Mouse (Mus musculus): Measurements from ENCODE around the gene Rhox10. TPM values are rescaled to one million over a fixed set of nuclear protein-coding genes. Genes with fewer than 3 reads are reported as not detected.
A peak's percentile ranks its signal among the peaks of the same experiment; 100 is the strongest.
"Not testable (repeated sequence)": the region's sequence is repeated elsewhere in the genome, so short reads cannot be mapped to it uniquely, and the experiment has no call there.

The Rhox10 gene
- polyA plus RNA-seq (2016; fragmentation: Nextera tagmentation; extraction: Ambion mirVana): not detected in 2 replicates

DNA sequence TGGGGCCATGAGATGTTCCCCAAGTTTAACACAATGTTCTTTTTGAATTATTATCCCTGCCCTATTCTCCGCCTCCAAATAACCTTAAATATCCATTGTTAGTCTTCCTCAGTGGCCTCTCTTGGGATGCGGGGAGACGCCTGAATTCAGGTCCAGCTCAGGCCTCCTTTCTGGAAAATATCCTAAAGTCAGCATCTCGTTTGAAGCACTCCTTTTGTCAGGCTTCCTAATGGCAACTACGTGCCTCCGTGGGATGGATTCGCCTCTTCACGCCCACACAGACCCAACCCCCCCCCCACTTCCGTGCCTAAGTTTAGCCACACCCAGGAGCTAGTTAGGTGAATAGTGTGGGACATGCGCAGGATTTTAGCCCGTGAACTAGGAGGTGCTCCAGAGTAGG lies at the start of gene Rhox10:
Gene Rhox10, plus strand, starts transcription at position 301 of the 400 bp plus-strand sequence.
- DNase-seq (ENCODE audit: low spot score): no peak
- 87% methylated on average over 11 of the region's 11 CpGs for WGBS
- H3K27me3 ChIP-seq (ENCODE audit: low read depth, poor library complexity, severe bottlenecking): no peaks in the 10 kb centered on the region
- no peaks in the 10 kb centered on the region for H3K36me3 ChIP-seq
- no peaks in the 10 kb centered on the region for H3K4me1 ChIP-seq
- H3K4me3 ChIP-seq: no peak within 1 kb of the TSS
- H3K27ac ChIP-seq (replicated peaks): no peak within 1 kb of the TSS
- H3K9me3 ChIP-seq (replicated peaks): peaks cover 8% of the 10 kb centered on the region; the same call in 1 of the 2 replicates

DNA sequence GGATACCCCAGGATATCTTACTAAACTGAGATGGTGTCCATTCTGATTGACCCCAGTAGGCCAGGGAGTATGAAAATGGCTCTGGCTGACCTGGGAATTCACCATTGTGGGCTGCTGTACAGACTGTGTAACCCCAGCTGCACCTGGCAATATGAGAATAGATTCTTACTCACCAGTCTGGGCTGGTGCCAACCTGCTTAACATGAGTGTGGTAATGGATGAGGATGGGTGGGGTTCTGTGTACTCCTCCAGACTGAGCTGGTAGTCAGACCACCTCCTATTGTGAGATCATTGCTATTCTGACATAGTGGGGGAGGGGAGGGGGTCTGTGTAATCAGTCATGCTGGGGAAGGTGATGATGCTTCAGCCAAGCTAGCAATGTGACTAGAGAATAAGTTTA lies 47.7 kb upstream of the Rhox10 start, which contains the start of gene Btg1-ps1:
Gene Btg1-ps1, minus strand, starts transcription at position 219 of the 400 bp plus-strand sequence.
- not testable (repeated sequence) for H3K4me1 ChIP-seq; H3K4me3 ChIP-seq; H3K36me3 ChIP-seq; H3K9me3 ChIP-seq (replicated peaks); H3K27me3 ChIP-seq (ENCODE audit: low read depth, poor library complexity, severe bottlenecking); DNase-seq (ENCODE audit: low spot score); H3K27ac ChIP-seq (replicated peaks)

DNA sequence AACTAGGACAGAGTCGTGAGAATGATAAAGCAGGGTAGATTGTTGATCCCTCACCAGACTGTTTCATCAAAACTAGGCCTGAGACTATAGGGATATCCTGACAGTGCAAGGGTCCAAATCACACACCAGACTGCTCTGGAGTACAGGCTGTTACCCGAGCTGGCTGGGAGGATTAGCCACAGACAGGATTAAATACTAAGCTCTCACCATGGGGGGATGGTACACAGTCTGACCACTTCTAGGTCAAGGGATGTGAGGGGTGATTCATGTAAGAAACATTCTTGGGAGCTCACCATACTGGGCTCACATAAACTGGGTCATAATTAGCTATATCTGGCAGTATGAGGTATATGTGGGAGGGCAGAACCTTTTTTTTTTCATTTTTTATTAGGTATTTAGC lies 32.4 kb upstream of the Rhox10 start:
- no peak for DNase-seq (ENCODE audit: low spot score)

DNA sequence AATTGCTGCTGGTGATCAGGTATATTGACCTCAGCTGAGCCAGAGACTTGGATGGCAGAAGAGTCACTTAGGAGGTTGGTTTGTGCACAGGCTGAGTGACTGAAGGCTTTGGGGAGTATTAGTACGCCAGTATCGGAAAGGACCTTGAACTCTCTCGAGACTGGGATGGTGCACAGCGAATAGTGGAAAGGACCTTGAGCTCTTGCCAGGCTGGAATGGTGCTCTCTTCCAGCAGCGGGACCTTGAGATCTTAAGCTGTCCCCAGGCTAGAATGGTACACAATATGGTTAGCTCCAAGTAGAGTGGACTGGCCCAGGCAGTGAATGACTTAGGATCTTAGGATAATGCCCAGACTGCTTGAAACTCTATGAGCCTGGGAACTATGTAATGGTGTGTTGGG lies 26.6 kb upstream of the Rhox10 start:
- H3K4me1 ChIP-seq: no peaks in the 10 kb centered on the region
- no peak overlapping the region for H3K27ac ChIP-seq (replicated peaks)
- H3K4me3 ChIP-seq: no peak overlapping the region
- H3K9me3 ChIP-seq (replicated peaks): no peaks in the 10 kb centered on the region
- H3K36me3 ChIP-seq: no peaks in the 10 kb centered on the region
- no peak for DNase-seq (ENCODE audit: low spot score)
- WGBS: 95% methylated on average over 5 of the region's 5 CpGs
- H3K27me3 ChIP-seq (ENCODE audit: low read depth, poor library complexity, severe bottlenecking): no peaks in the 10 kb centered on the region

More for the DNA sequence above, 32.4 kb upstream of the Rhox10 start:
- H3K27ac ChIP-seq (replicated peaks): no peak overlapping the region
- H3K4me1 ChIP-seq: no peaks in the 10 kb centered on the region
- H3K27me3 ChIP-seq (ENCODE audit: low read depth, poor library complexity, severe bottlenecking): no peaks in the 10 kb centered on the region
- H3K4me3 ChIP-seq: no peak overlapping the region
- no peaks in the 10 kb centered on the region for H3K36me3 ChIP-seq
- H3K9me3 ChIP-seq (replicated peaks): no peaks in the 10 kb centered on the region
- WGBS: 53% methylated on average over 2 of the region's 2 CpGs

GRCm38 (mm10) chrX:38043014-38043413 lies 23.3 kb upstream of the Rhox10 start, which contains the start of gene Btg1-ps2:
Btg1-ps2 (minus strand) TSS chrX:38043114.
- H3K27me3 ChIP-seq (ENCODE audit: low read depth, poor library complexity, severe bottlenecking); H3K9me3 ChIP-seq (replicated peaks); H3K36me3 ChIP-seq; H3K27ac ChIP-seq (replicated peaks); H3K4me3 ChIP-seq; DNase-seq (ENCODE audit: low spot score); H3K4me1 ChIP-seq: not testable (repeated sequence)

- Histone ChIP-seq H3K4me3 (no peak overlapping the region), H3K9me3 (replicated peaks) (peaks cover 7% of the 10 kb centered on the region; the same call in 1 of the 2 replicates), H3K4me1 (no peaks in the 10 kb centered on the region), H3K27me3 (ENCODE audit: low read depth, poor library complexity, severe bottlenecking) (no peaks in the 10 kb centered on the region), H3K36me3 (no peaks in the 10 kb centered on the region), H3K27ac (replicated peaks) (no peak overlapping the region)
- DNase-seq (ENCODE audit: low spot score): no peak
- WGBS: 0% methylated on average over 1 of the region's 1 CpGs
These were observed 4.7 kb upstream of the Rhox10 start for GRCm38 (mm10) chrX:38061544-38061943.

DNA sequence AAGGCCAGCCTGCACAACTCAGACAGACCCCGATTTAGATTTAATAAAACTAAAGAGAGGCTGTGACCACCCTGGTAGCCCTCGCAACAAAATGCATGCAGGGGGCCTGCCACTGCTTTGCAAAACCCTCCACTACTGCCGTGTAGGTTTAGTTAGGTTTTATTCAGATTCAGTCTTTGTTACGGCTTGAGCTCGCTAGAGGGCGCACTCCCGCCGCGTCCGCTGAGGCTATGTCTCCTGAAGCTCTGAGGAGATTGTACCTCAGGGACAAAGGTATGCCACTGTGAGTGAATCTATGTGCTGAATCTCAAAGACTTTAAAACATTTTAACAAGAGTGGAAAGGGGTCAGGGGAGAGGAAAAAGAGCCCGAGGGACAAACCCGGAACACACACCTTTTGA lies 18.0 kb downstream of the Rhox10 start:
- DNase-seq (ENCODE audit: low spot score): peak; percentile 38
- Histone ChIP-seq H3K4me1 (no peaks in the 10 kb centered on the region), H3K27me3 (ENCODE audit: low read depth, poor library complexity, severe bottlenecking) (no peaks in the 10 kb centered on the region), H3K36me3 (no peaks in the 10 kb centered on the region), H3K27ac (replicated peaks) (no peak overlapping the region), H3K9me3 (replicated peaks) (no peaks in the 10 kb centered on the region), H3K4me3 (no peak overlapping the region)
- 24% methylated on average over 12 of the region's 12 CpGs for WGBS

GRCm38 (mm10) chrX:38085041-38085440 lies 18.8 kb downstream of the Rhox10 start, which contains the start of gene Rhox11:
Rhox11 (minus strand) TSS chrX:38085141.
- Histone ChIP-seq H3K4me3 (no peak within 1 kb of the TSS), H3K27me3 (ENCODE audit: low read depth, poor library complexity, severe bottlenecking) (no peaks in the 10 kb centered on the region), H3K27ac (replicated peaks) (no peak within 1 kb of the TSS), H3K4me1 (no peaks in the 10 kb centered on the region), H3K36me3 (no peaks in the 10 kb centered on the region), H3K9me3 (replicated peaks) (no peaks in the 10 kb centered on the region)
- 89% methylated on average over 9 of the region's 9 CpGs for WGBS
- DNase-seq (ENCODE audit: low spot score): no peak

DNA sequence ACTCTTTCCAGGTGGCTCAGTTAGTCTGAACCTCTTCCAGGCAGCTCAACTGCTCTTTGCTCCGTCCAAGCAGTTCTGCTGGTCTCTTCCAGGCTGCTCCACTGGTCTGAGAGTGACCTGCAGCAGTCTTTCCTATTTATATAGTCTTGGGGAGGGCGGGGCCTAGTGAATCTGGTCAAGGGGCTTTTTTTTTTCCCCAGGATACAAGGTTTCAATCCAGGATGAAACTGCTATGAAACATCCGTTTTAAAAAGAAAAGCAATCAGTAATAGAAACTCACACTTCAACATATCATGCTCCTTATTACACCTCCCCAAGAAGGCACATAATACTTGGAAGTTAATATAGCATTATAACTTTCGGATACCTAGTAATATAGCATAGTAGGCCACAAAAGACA lies 44.5 kb downstream of the Rhox10 start, which contains the start of gene Rhox12:
Gene Rhox12, minus strand, starts transcription at position 101 of the 400 bp plus-strand sequence.
- H3K4me1 ChIP-seq: no peaks in the 10 kb centered on the region
- no peak within 1 kb of the TSS for H3K27ac ChIP-seq (replicated peaks)
- no peaks in the 10 kb centered on the region for H3K9me3 ChIP-seq (replicated peaks)
- no peaks in the 10 kb centered on the region for H3K27me3 ChIP-seq (ENCODE audit: low read depth, poor library complexity, severe bottlenecking)
- 84% methylated on average over 4 of the region's 4 CpGs for WGBS
- H3K4me3 ChIP-seq: no peak within 1 kb of the TSS
- no peaks in the 10 kb centered on the region for H3K36me3 ChIP-seq
- DNase-seq (ENCODE audit: low spot score): no peak

- H3K4me1 ChIP-seq: no peaks in the 10 kb centered on the region
- H3K4me3 ChIP-seq: no peak within 1 kb of the TSS
- peaks cover 20% of the 10 kb centered on the region for H3K9me3 ChIP-seq (replicated peaks)
- no peak within 1 kb of the TSS for H3K27ac ChIP-seq (replicated peaks)
- DNase-seq (ENCODE audit: low spot score): no peak
- H3K27me3 ChIP-seq (ENCODE audit: low read depth, poor library complexity, severe bottlenecking): no peaks in the 10 kb centered on the region
- 96% methylated on average over 20 of the region's 20 CpGs for WGBS
- H3K36me3 ChIP-seq: no peaks in the 10 kb centered on the region
These were observed 54.7 kb downstream of the Rhox10 start, which contains the start of gene Rhox13 for GRCm38 (mm10) chrX:38120982-38121381. Rhox13 (plus strand) TSS chrX:38121219.

Other genes with a start within 250 kb of the Rhox10 start
- gene Rhox6, start 239.6 kb upstream of the Rhox10 start, polyA plus RNA-seq (2016; fragmentation: Nextera tagmentation; extraction: Ambion mirVana): not detected in 2 replicates
- gene Rhox7a, start 234.8 kb upstream of the Rhox10 start, polyA plus RNA-seq (2016; fragmentation: Nextera tagmentation; extraction: Ambion mirVana): not detected in 2 replicates
- not detected in 2 replicates for gene Rhox8, start 187.5 kb upstream of the Rhox10 start, polyA plus RNA-seq (2016; fragmentation: Nextera tagmentation; extraction: Ambion mirVana)
- not detected in 2 replicates for gene Rhox7b, start 169.2 kb upstream of the Rhox10 start, polyA plus RNA-seq (2016; fragmentation: Nextera tagmentation; extraction: Ambion mirVana)
- gene Rhox9, start 164.7 kb upstream of the Rhox10 start, polyA plus RNA-seq (2016; fragmentation: Nextera tagmentation; extraction: Ambion mirVana): not detected in 2 replicates
- not detected in 2 replicates for gene Btg1-ps1, start 47.7 kb upstream of the Rhox10 start, polyA plus RNA-seq (2016; fragmentation: Nextera tagmentation; extraction: Ambion mirVana)
- not detected in 2 replicates for gene Btg1-ps2, start 23.4 kb upstream of the Rhox10 start, polyA plus RNA-seq (2016; fragmentation: Nextera tagmentation; extraction: Ambion mirVana)
- gene Rhox11, start 18.7 kb downstream of the Rhox10 start, polyA plus RNA-seq (2016; fragmentation: Nextera tagmentation; extraction: Ambion mirVana): not detected in 2 replicates
- not detected in 2 replicates for gene Rhox12, start 44.4 kb downstream of the Rhox10 start, polyA plus RNA-seq (2016; fragmentation: Nextera tagmentation; extraction: Ambion mirVana)
- not detected in 2 replicates for gene Rhox13, start 54.7 kb downstream of the Rhox10 start, polyA plus RNA-seq (2016; fragmentation: Nextera tagmentation; extraction: Ambion mirVana)
- gene Zbtb33, start 123.3 kb downstream of the Rhox10 start, polyA plus RNA-seq (2016; fragmentation: Nextera tagmentation; extraction: Ambion mirVana): 2.7 and 3.8 TPM in 2 replicates
- gene Tmem255a, start 186.0 kb downstream of the Rhox10 start, polyA plus RNA-seq (2016; fragmentation: Nextera tagmentation; extraction: Ambion mirVana): 11.2 and 11.9 TPM in 2 replicates
- not detected in 2 replicates for gene Atp1b4, start 249.7 kb downstream of the Rhox10 start, polyA plus RNA-seq (2016; fragmentation: Nextera tagmentation; extraction: Ambion mirVana)